Comparison of ENCODE assay signal across 21 mouse cellular contexts in genomic region chr13:20335889-20336497, GRCm38 (mm10).
DNase-seq lines count a peak whose midpoint lies in the region; ATAC-seq lines count a peak whose summit lies in the region.
"Had no signal": no experiment of that assay in that cellular context is flagged by ENCODE, and none has a peak within 500 bp of the region (broad histone marks: within the 10 kb centered on the region; RNA-seq: fewer than 3 reads in every experiment).

No protein-coding gene starts in this region.

- no peaks in the 10 kb centered on the region for H3K36me3 ChIP-seq in hindbrain, embryonic 14.5 days (replicated peaks; ENCODE audit: control insufficient read depth, insufficient read depth)
- H3K36me3 ChIP-seq in hindbrain, embryonic 10.5 days: no peaks in the 10 kb centered on the region
- H3K36me3 ChIP-seq in neural tube, embryonic 12.5 days: no peaks in the 10 kb centered on the region
- H3K36me3 ChIP-seq in neural tube, embryonic 15.5 days: no peaks in the 10 kb centered on the region
- no peaks in the 10 kb centered on the region for H3K36me3 ChIP-seq in neural tube, embryonic 14.5 days (ENCODE audit: control insufficient read depth, insufficient read depth, low read length)
- H3K36me3 ChIP-seq in embryonic facial prominence, embryonic 10.5 days (replicated peaks): no peaks in the 10 kb centered on the region
- H3K36me3 ChIP-seq: forebrain, embryonic 10.5 days had no signal

- ATAC-seq in hindbrain, embryonic 14.5 days (ENCODE audit: low FRiP score): peak; percentile 43; the same call in 1 of the 2 replicates
- peak; percentile 58 for ATAC-seq in neural tube, embryonic 12.5 days (ENCODE audit: low FRiP score, low read depth)
- no peak for ATAC-seq in neural tube, embryonic 15.5 days (ENCODE audit: low FRiP score)
- peak; percentile 55 for ATAC-seq in neural tube, embryonic 14.5 days (ENCODE audit: low read depth)
- ATAC-seq: activated CD4-positive, CD25-positive, alpha-beta regulatory T cell, adult 4 months; forebrain, embryonic 13.5 days; forebrain, embryonic 16.5 days had no signal

- no peaks in the 10 kb centered on the region for H3K9me3 ChIP-seq in hindbrain, embryonic 14.5 days (ENCODE audit: control insufficient read depth, low read length)
- no peaks in the 10 kb centered on the region for H3K9me3 ChIP-seq in hindbrain, embryonic 10.5 days
- no peaks in the 10 kb centered on the region for H3K9me3 ChIP-seq in neural tube, embryonic 12.5 days
- H3K9me3 ChIP-seq in neural tube, embryonic 15.5 days (replicated peaks): no peaks in the 10 kb centered on the region
- H3K9me3 ChIP-seq in neural tube, embryonic 14.5 days (ENCODE audit: control insufficient read depth, low read length): no peaks in the 10 kb centered on the region
- no peaks in the 10 kb centered on the region for H3K9me3 ChIP-seq in embryonic facial prominence, embryonic 10.5 days
- H3K9me3 ChIP-seq: forebrain, embryonic 10.5 days; forebrain, embryonic 13.5 days had no signal

- no peak overlapping the region for H3K4me3 ChIP-seq in hindbrain, embryonic 14.5 days (replicated peaks; ENCODE audit: low read length)
- H3K4me3 ChIP-seq in hindbrain, embryonic 10.5 days: no peak overlapping the region
- no peak overlapping the region for H3K4me3 ChIP-seq in neural tube, embryonic 12.5 days
- H3K4me3 ChIP-seq in neural tube, embryonic 15.5 days (replicated peaks): no peak overlapping the region
- H3K4me3 ChIP-seq in neural tube, embryonic 14.5 days (ENCODE audit: low read depth, low read length): no peak overlapping the region
- H3K4me3 ChIP-seq in embryonic facial prominence, embryonic 10.5 days: no peak overlapping the region
- H3K4me3 ChIP-seq: forebrain, embryonic 10.5 days; forebrain, embryonic 13.5 days had no signal

- no peak overlapping the region for H3K9ac ChIP-seq in hindbrain, embryonic 14.5 days
- H3K9ac ChIP-seq in neural tube, embryonic 12.5 days: no peak overlapping the region
- no peak overlapping the region for H3K9ac ChIP-seq in neural tube, embryonic 15.5 days (replicated peaks)
- no peak overlapping the region for H3K9ac ChIP-seq in neural tube, embryonic 14.5 days (replicated peaks; ENCODE audit: low read depth, low read length)
- H3K9ac ChIP-seq: forebrain, embryonic 13.5 days had no signal

- no peaks in the 10 kb centered on the region for H3K27me3 ChIP-seq in hindbrain, embryonic 14.5 days (ENCODE audit: control insufficient read depth, insufficient read depth, low read length)
- no peaks in the 10 kb centered on the region for H3K27me3 ChIP-seq in hindbrain, embryonic 10.5 days (ENCODE audit: insufficient read depth, poor library complexity, severe bottlenecking)
- H3K27me3 ChIP-seq in neural tube, embryonic 12.5 days (replicated peaks): no peaks in the 10 kb centered on the region
- no peaks in the 10 kb centered on the region for H3K27me3 ChIP-seq in neural tube, embryonic 15.5 days (replicated peaks)
- no peaks in the 10 kb centered on the region for H3K27me3 ChIP-seq in neural tube, embryonic 14.5 days (ENCODE audit: control insufficient read depth, insufficient read depth, low read length)
- no peaks in the 10 kb centered on the region for H3K27me3 ChIP-seq in embryonic facial prominence, embryonic 10.5 days (replicated peaks; ENCODE audit: low read depth, poor library complexity, severe bottlenecking)
- H3K27me3 ChIP-seq: forebrain, embryonic 13.5 days had no signal

- peak; percentile 56 for DNase-seq in heart, adult 11 months
- DNase-seq in heart, postnatal 36 days: no peak
- no peak for DNase-seq in hindbrain, embryonic 14.5 days (ENCODE audit: low spot score)
- no peak for DNase-seq in hindbrain, embryonic 10.5 days (ENCODE audit: low spot score)
- DNase-seq in embryonic facial prominence, embryonic 10.5 days (ENCODE audit: low spot score): no peak
- DNase-seq: adrenal gland, adult 8-10 months; adrenal gland, postnatal 25 days; cerebellum, adult 11-12 months; cerebellum, adult 8-10 months; cerebellum, postnatal 36 days; embryo, embryonic 11 days; gastrocnemius, postnatal 10 days; gastrocnemius, postnatal 36 days had no signal

- intact Hi-C loops in heart, postnatal 36 days (cut with DNase I): no loop called here

- 58% methylated on average over 7 of the region's 7 CpGs for WGBS in hindbrain, embryonic 14.5 days
- 87% methylated on average over 7 of the region's 7 CpGs for WGBS in hindbrain, embryonic 10.5 days
- 73% methylated on average over 7 of the region's 7 CpGs for WGBS in neural tube, embryonic 12.5 days
- 50% methylated on average over 7 of the region's 7 CpGs for WGBS in neural tube, embryonic 15.5 days
- WGBS in neural tube, embryonic 14.5 days: 53% methylated on average over 7 of the region's 7 CpGs
- 86% methylated on average over 7 of the region's 7 CpGs for WGBS in embryonic facial prominence, embryonic 10.5 days

- H3K4me1 ChIP-seq in hindbrain, embryonic 14.5 days (replicated peaks; ENCODE audit: control insufficient read depth, insufficient read depth, low read length): peaks cover 9% of the 10 kb centered on the region; the same call in 1 of the 2 replicates
- H3K4me1 ChIP-seq in hindbrain, embryonic 10.5 days (replicated peaks): no peaks in the 10 kb centered on the region
- no peaks in the 10 kb centered on the region for H3K4me1 ChIP-seq in neural tube, embryonic 12.5 days
- H3K4me1 ChIP-seq in neural tube, embryonic 15.5 days: peaks cover 14% of the 10 kb centered on the region
- 0 out of 2 replicates have a peak, but pooled peaks cover 8% of the 10 kb centered on the region for H3K4me1 ChIP-seq in neural tube, embryonic 14.5 days (ENCODE audit: control insufficient read depth, insufficient read depth, low read length)
- H3K4me1 ChIP-seq in embryonic facial prominence, embryonic 10.5 days: no peaks in the 10 kb centered on the region
- H3K4me1 ChIP-seq: forebrain, embryonic 10.5 days; forebrain, embryonic 13.5 days had no signal

- no peak overlapping the region for H3K4me2 ChIP-seq in hindbrain, embryonic 14.5 days (replicated peaks)
- no peak overlapping the region for H3K4me2 ChIP-seq in neural tube, embryonic 12.5 days (replicated peaks)
- H3K4me2 ChIP-seq in neural tube, embryonic 15.5 days: no peak overlapping the region
- H3K4me2 ChIP-seq in neural tube, embryonic 14.5 days (ENCODE audit: low read depth, low read length): no peak overlapping the region
- H3K4me2 ChIP-seq: forebrain, embryonic 13.5 days; heart, embryonic 11.5 days had no signal

- H3K27ac ChIP-seq in hindbrain, embryonic 14.5 days: peak overlapping the region; percentile 18
- H3K27ac ChIP-seq in hindbrain, embryonic 10.5 days: no peak overlapping the region
- no peak overlapping the region for H3K27ac ChIP-seq in neural tube, embryonic 12.5 days
- H3K27ac ChIP-seq in neural tube, embryonic 15.5 days (replicated peaks): no peak overlapping the region
- H3K27ac ChIP-seq in neural tube, embryonic 14.5 days (ENCODE audit: low read depth, low read length): peak overlapping the region; percentile 45; the same call in 1 of the 2 replicates
- H3K27ac ChIP-seq in embryonic facial prominence, embryonic 10.5 days (replicated peaks): no peak overlapping the region
- H3K27ac ChIP-seq: forebrain, embryonic 10.5 days; forebrain, embryonic 13.5 days had no signal

Comparison
In these comparisons a context has a peak if more than half of its experiments do, and no peak if none do; other contexts are left out.
1. H3K27ac ChIP-seq: peak in hindbrain, embryonic 14.5 days (single experiment) and neural tube, embryonic 14.5 days (single experiment); none in hindbrain, embryonic 10.5 days (single experiment), neural tube, embryonic 12.5 days (single experiment), neural tube, embryonic 15.5 days (single experiment) and embryonic facial prominence, embryonic 10.5 days (single experiment).